ENCODE assay signal across 8 mouse cellular contexts in the genomic region with DNA sequence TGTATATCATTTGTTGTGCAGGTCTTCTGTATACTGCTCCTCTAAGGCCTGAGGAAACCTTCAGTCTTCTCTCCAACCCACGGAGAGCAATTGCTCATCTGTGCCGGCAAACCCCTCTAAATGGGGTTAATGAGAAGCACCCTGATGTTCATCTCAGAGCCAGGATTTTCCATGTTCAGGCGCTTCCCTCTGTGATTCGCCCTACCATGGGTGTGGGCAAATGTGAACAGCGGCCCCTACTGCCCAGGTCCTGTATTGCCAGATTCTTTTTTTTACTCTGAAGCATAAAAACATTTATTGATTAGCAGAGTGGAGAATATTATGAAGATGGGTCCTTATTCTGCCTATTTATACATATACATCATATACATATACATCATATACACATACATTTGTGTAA.
DNase-seq lines count a peak whose midpoint lies in the region; ATAC-seq and TF ChIP-seq lines count a peak whose summit lies in the region.

No protein-coding gene starts in this region.

- 32% methylated on average over 5 of the region's 5 CpGs for WGBS in midbrain, embryonic 10.5 days
- 28% methylated on average over 5 of the region's 5 CpGs for WGBS in midbrain, embryonic 16.5 days
- WGBS in forebrain, embryonic 11.5 days = 30% methylated on average over 5 of the region's 5 CpGs

- H3K9ac ChIP-seq in midbrain, embryonic 16.5 days (ENCODE audit: low read depth, low read length) = no peak overlapping the region
- H3K9ac ChIP-seq in forebrain, embryonic 11.5 days (ENCODE audit: low read length) = no peak overlapping the region

- H3K36me3 ChIP-seq in midbrain, embryonic 10.5 days = no peaks in the 10 kb centered on the region
- H3K36me3 ChIP-seq in midbrain, embryonic 16.5 days (ENCODE audit: control insufficient read depth, insufficient read depth, low read length) = no peaks in the 10 kb centered on the region
- H3K36me3 ChIP-seq in forebrain, embryonic 11.5 days (ENCODE audit: control insufficient read depth, insufficient read depth, low read length) = no peaks in the 10 kb centered on the region

- H3K27me3 ChIP-seq in midbrain, embryonic 10.5 days (ENCODE audit: low read depth, poor library complexity, severe bottlenecking) = no peaks in the 10 kb centered on the region
- no peaks in the 10 kb centered on the region for H3K27me3 ChIP-seq in midbrain, embryonic 16.5 days (ENCODE audit: control insufficient read depth, insufficient read depth, low read depth, low read length)
- no peaks in the 10 kb centered on the region for H3K27me3 ChIP-seq in forebrain, embryonic 11.5 days (ENCODE audit: control insufficient read depth, insufficient read depth, low read length)

- no peak overlapping the region for H3K27ac ChIP-seq in midbrain, embryonic 10.5 days (replicated peaks)
- no peak overlapping the region for H3K27ac ChIP-seq in midbrain, embryonic 16.5 days (ENCODE audit: low read length)
- no peak overlapping the region for H3K27ac ChIP-seq in forebrain, embryonic 11.5 days (ENCODE audit: low read depth, low read length)

- TF ChIP-seq POLR2A in brain, embryonic 14.5 days (IDR thresholded peaks at IDR 0.05; ENCODE audit: borderline replicate concordance, extremely low read depth, insufficient read depth, insufficient read length, poor library complexity, severe bottlenecking) = no peak

- ATAC-seq in CD4-positive, CD25-positive, alpha-beta regulatory T cell, adult 4 months = no peak
- no peak for ATAC-seq in midbrain, embryonic 16.5 days
- peak; percentile 51; the same call in 1 of the 2 replicates for ATAC-seq in forebrain, embryonic 11.5 days (replicated peaks; ENCODE audit: low FRiP score)
- peak; percentile 54; the same call in 1 of the 2 replicates for ATAC-seq in neutrophil, adult 5-6 weeks (ENCODE audit: extremely low read depth, insufficient number of reproducible peaks, low FRiP score, poor library complexity, severe bottlenecking)

- DNase-seq in CD4-positive, CD25-positive, alpha-beta regulatory T cell, adult 2 months (ENCODE audit: low read depth, low spot score) = peak; percentile 47
- peak; percentile 32 for DNase-seq in midbrain, embryonic 10.5 days (ENCODE audit: low spot score)
- DNase-seq in brain, embryonic 14.5 days (ENCODE audit: low read depth) = peak; percentile 53
- peak; percentile 64 for DNase-seq in forebrain, embryonic 11.5 days (ENCODE audit: low spot score)
- DNase-seq in layer of hippocampus, postnatal 25 days (ENCODE audit: extremely low spot score in 1 of 2, low spot score in 1 of 2) = peak; percentile 40 to 74

- 0 out of 2 replicates have a peak, but pooled peaks cover 3% of the 10 kb centered on the region for H3K4me1 ChIP-seq in midbrain, embryonic 10.5 days
- H3K4me1 ChIP-seq in midbrain, embryonic 16.5 days (ENCODE audit: control insufficient read depth, insufficient read depth, low read length) = no peaks in the 10 kb centered on the region
- no peaks in the 10 kb centered on the region for H3K4me1 ChIP-seq in forebrain, embryonic 11.5 days (replicated peaks; ENCODE audit: control insufficient read depth, insufficient read depth, low read length)

- H3K9me3 ChIP-seq in midbrain, embryonic 10.5 days (replicated peaks) = no peaks in the 10 kb centered on the region
- no peaks in the 10 kb centered on the region for H3K9me3 ChIP-seq in midbrain, embryonic 16.5 days (replicated peaks; ENCODE audit: control insufficient read depth, low read length, poor library complexity, severe bottlenecking)
- no peaks in the 10 kb centered on the region for H3K9me3 ChIP-seq in forebrain, embryonic 11.5 days (ENCODE audit: control insufficient read depth, low read length)

- peak; percentile 70 for TF ChIP-seq CTCF in brain, embryonic 14.5 days (IDR thresholded peaks at IDR 0.05; ENCODE audit: borderline replicate concordance, extremely low read depth, insufficient read depth, insufficient read length)

- H3K4me2 ChIP-seq in midbrain, embryonic 16.5 days (ENCODE audit: low read length) = no peak overlapping the region
- no peak overlapping the region for H3K4me2 ChIP-seq in forebrain, embryonic 11.5 days (ENCODE audit: low read depth, low read length, severe bottlenecking)

- H3K4me3 ChIP-seq in midbrain, embryonic 10.5 days = no peak overlapping the region
- H3K4me3 ChIP-seq in midbrain, embryonic 16.5 days (ENCODE audit: low read depth, low read length) = no peak overlapping the region
- H3K4me3 ChIP-seq in forebrain, embryonic 11.5 days (ENCODE audit: low read depth, low read length) = no peak overlapping the region

Comparison
In these comparisons a context has a peak if more than half of its experiments do, and no peak if none do; other contexts are left out.
1. ATAC-seq: peak in forebrain, embryonic 11.5 days (single experiment) and neutrophil, adult 5-6 weeks (single experiment); none in CD4-positive, CD25-positive, alpha-beta regulatory T cell, adult 4 months (single experiment) and midbrain, embryonic 16.5 days (single experiment).
2. Peak in every context shown above with its lines, with median percentiles within 50 percentile points of each other: DNase-seq.